Mouse (Mus musculus) heart, embryonic 11.5 days (tissue): ENCODE data around the gene Pde9a. TPM values are rescaled to one million over a fixed set of nuclear protein-coding genes. Genes with fewer than 3 reads are reported as not detected.
A peak's percentile ranks its signal among the peaks of the same experiment; 100 is the strongest.

ENCODE experiments used
- ATAC-seq: fragments of 200-750 bp; cut with Nextera tagmentation; replicated peaks from 2 replicates; pipeline ENCODE4 v1.8.0; 2017; ENCODE audit warnings: moderate library complexity; ENCODE audit not compliant: insufficient number of reproducible peaks, low FRiP score, low TSS enrichment
- H3K27ac ChIP-seq: fragments of 300-500 bp; sonication (generic); 2 replicates; pipeline ENCODE4 v1.5.1; 2014; ENCODE audit warnings: mild to moderate bottlenecking, low read depth, low read length
- H3K27me3 ChIP-seq: fragments of 300-500 bp; sonication (generic); 2 replicates; pipeline ENCODE4 v1.6.1; 2014; ENCODE audit warnings: mild to moderate bottlenecking, low read length, mixed read lengths; ENCODE audit not compliant: control insufficient read depth, insufficient read depth
- H3K36me3 ChIP-seq: fragments of 300-500 bp; sonication (generic); 2 replicates; pipeline ENCODE4 v1.6.1; 2014; ENCODE audit warnings: mild to moderate bottlenecking, low read length, moderate library complexity, mixed read lengths; ENCODE audit not compliant: control insufficient read depth, insufficient read depth
- H3K4me1 ChIP-seq: fragments of 300-500 bp; sonication (generic); 2 replicates; pipeline ENCODE4 v1.6.1; 2014; ENCODE audit warnings: low read length; ENCODE audit not compliant: control insufficient read depth, insufficient read depth
- H3K4me2 ChIP-seq: fragments of 300-500 bp; sonication (generic); 2 replicates; pipeline ENCODE4 v1.6.1; 2014; ENCODE audit warnings: mild to moderate bottlenecking, moderate library complexity
- H3K4me3 ChIP-seq: fragments of 300-500 bp; sonication (generic); 2 replicates; pipeline ENCODE4 v1.5.1; 2014; ENCODE audit warnings: low read depth, low read length
- H3K9ac ChIP-seq: fragments of 300-500 bp; sonication (generic); 2 replicates; pipeline ENCODE4 v1.6.1; 2014; ENCODE audit warnings: mild to moderate bottlenecking, low read depth, low read length, moderate library complexity
- H3K9me3 ChIP-seq: fragments of 300-500 bp; sonication (generic); replicated peaks from 2 replicates; pipeline ENCODE4 v1.6.1; 2016; ENCODE audit warnings: low read length; ENCODE audit not compliant: control insufficient read depth
- WGBS: fragments of 180-500 bp; shearing (Covaris S2); extraction: QIAGEN DNeasy Blood & Tissue Kit; methylation state at CpG from one replicate; pipeline ENCODE4 v1.1.7; 2014; ENCODE audit not compliant: insufficient replicate concordance; 5-methylcytosine and 5-hydroxymethylcytosine counted together
- polyA plus RNA-seq: library from polyadenylated mRNA; unstranded; fragments of >200 nt; fragmentation: Nextera tagmentation; extraction: Ambion mirVana; gene quantifications from 2 replicates; pipeline ENCODE4 v1.2.1, GENCODE M21; 2014

The Pde9a gene
- polyA plus RNA-seq, 1 experiment from 2014 or later = 7.1 TPM

DNA sequence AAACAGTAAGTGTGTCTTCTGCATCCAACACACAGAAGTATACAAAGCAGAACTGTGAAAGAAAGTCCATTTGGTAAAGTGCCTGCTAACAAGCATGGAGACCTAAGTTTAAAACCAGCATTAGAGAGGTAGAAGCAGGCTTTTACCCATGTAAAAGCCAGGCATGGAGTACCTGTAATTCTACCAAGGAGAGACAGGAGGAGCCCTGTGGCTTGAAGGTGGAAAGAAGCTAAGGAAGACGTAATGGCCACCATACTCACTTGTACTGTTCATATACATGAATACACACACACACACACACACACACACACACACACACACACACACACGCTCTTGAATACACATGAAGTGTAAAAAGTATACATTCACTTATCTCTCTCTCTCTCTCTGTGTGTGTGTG is 6.9 kb upstream of the Pde9a start:
- H3K27ac ChIP-seq = no peak overlapping the region
- no peaks in the 10 kb centered on the region for H3K9me3 ChIP-seq
- H3K27me3 ChIP-seq = no peaks in the 10 kb centered on the region
- H3K4me2 ChIP-seq = no peak overlapping the region
- no peaks in the 10 kb centered on the region for H3K36me3 ChIP-seq
- WGBS = 65% methylated on average over 2 of the region's 2 CpGs
- no peaks in the 10 kb centered on the region for H3K4me1 ChIP-seq
- ATAC-seq = no peak
- no peak overlapping the region for H3K4me3 ChIP-seq
- H3K9ac ChIP-seq = no peak overlapping the region

DNA sequence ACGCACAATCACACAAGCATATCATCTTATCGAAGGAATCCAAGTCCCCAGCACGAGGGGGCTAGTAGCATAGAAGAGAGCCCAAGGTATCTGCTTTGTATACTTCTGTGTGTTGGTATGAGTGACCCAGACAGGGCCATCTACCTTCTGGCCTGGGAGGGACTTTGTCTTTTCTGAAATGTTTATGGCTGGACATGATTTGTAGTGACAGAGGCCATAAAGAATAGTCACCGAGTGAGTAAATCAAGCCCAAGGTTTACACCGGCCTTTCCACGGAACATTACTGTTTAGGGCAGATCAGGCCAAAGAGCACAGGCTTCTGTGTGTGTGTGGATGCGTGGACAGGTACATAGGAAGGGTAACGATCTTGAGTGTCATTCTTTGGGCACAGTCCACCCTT is 6.1 kb upstream of the Pde9a start:
- whole genome bisulfite sequencing = 79% methylated on average over 8 of the region's 8 CpGs
- Histone ChIP-seq H3K9me3 (no peaks in the 10 kb centered on the region), H3K27me3 (no peaks in the 10 kb centered on the region), H3K4me2 (no peak overlapping the region), H3K4me1 (peaks cover 5% of the 10 kb centered on the region), H3K36me3 (no peaks in the 10 kb centered on the region), H3K4me3 (no peak overlapping the region), H3K27ac (no peak overlapping the region), H3K9ac (no peak overlapping the region)
- ATAC-seq = no peak

DNA sequence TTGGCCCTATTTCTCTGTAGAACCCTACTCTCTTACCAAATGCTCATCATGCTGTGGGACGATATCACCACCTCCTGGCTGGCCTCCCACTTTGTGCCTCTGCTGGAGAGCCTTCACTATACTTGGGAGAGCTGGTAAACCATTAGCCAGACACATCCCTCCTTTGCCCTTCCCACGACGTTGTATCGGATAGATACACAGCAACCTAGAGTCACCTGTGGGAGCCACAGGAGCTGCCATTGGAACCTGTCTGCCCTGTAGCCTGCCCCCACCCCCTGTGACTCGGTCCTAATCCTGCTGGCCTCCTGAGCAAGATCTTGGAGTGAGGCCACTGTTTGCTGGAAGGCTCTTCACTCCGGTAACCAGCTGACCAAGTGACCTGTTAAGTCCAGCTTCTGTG is 2.7 kb upstream of the Pde9a start:
- Histone ChIP-seq H3K27ac (no peak overlapping the region), H3K4me3 (no peak overlapping the region), H3K9ac (no peak overlapping the region), H3K9me3 (no peaks in the 10 kb centered on the region), H3K27me3 (peaks cover 10% of the 10 kb centered on the region), H3K4me2 (no peak overlapping the region), H3K36me3 (no peaks in the 10 kb centered on the region), H3K4me1 (peaks cover 12% of the 10 kb centered on the region)
- whole genome bisulfite sequencing = 78% methylated on average over 6 of the region's 6 CpGs
- no peak for ATAC-seq

DNA sequence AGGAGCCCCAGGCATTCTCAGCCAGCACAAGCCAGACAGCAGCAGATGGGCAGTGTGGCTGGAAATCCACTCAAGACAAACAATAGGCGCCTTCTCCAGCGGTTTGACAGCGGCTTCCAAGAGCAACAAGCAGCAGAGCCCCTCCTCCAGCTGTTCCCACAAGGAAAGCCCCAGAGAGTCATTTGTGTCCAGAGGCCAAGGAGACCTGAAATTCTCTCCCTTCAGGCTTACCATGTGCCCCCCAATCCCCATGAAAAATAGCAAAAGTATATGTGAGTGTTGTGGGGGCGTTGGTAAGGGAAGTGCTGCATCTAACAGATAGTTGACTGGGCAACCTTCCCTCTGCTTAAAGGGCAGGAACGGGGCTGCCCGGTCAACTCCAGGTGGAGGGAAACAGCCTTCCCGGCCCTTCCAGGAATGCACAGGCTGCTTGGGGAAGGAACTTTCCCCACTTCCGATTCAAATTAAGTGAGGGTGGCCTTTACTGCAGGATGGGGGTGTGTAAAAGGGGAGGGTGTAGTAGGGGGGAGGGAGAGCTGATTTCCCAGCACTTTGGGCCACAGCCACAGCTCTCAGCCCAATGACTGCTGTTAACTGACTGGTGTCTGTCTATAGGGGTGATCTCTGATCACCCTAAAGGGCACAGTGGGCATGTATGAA is 912 bp upstream of the Pde9a start:
- H3K9me3 ChIP-seq = no peaks in the 10 kb centered on the region
- no peak overlapping the region for H3K4me3 ChIP-seq
- peaks cover 12% of the 10 kb centered on the region for H3K4me1 ChIP-seq
- H3K4me2 ChIP-seq = peak overlapping the region; percentile 29; the same call in 1 of the 2 replicates
- no peaks in the 10 kb centered on the region for H3K36me3 ChIP-seq
- WGBS = 8% methylated on average over 8 of the region's 8 CpGs
- peak overlapping the region; percentile 22; the same call in 1 of the 2 replicates for H3K27ac ChIP-seq
- peaks cover 12% of the 10 kb centered on the region for H3K27me3 ChIP-seq
- H3K9ac ChIP-seq = no peak overlapping the region
- no peak for ATAC-seq

DNA sequence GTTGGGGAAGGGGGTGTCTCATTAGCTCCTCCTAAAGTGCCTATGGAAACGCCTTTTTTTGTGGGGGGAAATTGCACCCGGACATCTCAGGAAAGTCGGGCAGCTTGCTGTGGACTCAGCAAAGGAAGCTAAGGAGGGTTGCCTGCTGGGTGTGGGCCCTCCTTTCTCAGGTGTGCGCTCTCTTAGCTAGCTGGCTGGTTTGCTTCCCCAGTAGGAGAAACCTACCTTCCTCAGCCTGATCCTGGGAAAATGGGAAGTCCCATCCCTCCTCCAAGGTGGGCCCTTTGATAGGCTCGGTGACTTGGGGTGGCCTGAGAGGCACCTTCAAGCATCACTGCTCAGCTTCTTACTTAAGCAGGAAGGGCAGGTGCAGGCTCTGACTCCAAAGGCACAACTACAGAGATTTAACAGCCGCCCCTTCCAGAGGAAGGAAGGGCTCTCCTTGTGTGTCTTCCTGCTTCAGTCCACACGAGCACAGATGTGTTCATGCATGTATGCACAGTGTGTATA is 811 bp downstream of the Pde9a start:
- no peaks in the 10 kb centered on the region for H3K9me3 ChIP-seq
- ATAC-seq = no peak
- 18% methylated on average over 7 of the region's 7 CpGs for WGBS
- H3K4me1 ChIP-seq = peaks cover 21% of the 10 kb centered on the region
- peak overlapping the region; percentile 73 for H3K4me3 ChIP-seq
- peak overlapping the region; percentile 81 for H3K9ac ChIP-seq
- H3K4me2 ChIP-seq = peak overlapping the region; percentile 99
- H3K27me3 ChIP-seq = peaks cover 12% of the 10 kb centered on the region
- no peak overlapping the region for H3K27ac ChIP-seq
- H3K36me3 ChIP-seq = no peaks in the 10 kb centered on the region

DNA sequence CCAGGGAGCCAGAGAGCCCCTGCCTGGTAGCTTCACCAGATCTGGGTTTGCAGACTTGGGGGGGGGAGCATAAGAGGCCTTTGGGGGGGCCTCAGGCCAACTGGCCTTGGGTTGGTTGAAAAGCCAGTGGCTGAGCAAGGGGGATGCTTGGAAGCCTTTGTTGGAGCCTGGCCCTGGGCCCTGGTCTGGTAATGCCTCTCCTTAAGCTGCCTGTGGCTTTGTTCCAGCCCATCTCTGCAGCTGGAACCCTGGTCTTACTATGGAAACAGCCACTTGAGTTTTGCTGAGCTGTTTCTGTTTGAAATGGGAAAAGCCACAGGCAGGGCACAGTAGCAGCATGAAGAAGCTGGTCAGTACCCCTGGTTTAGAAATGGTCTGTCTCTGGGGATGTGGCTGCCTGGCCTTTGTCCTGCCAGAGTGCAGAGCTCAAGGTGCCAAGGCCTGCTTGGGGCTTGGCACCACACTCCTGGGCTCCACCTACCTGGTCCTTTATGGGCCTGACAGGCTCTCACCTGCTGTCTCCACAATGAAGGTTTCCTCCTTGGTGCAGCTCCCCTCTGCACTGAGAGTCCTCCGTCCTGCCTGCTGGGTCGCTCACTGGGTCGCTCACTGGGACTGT is 3.5 kb downstream of the Pde9a start:
- no peak overlapping the region for H3K4me3 ChIP-seq
- 98% methylated on average over 3 of the region's 3 CpGs for WGBS
- no peaks in the 10 kb centered on the region for H3K36me3 ChIP-seq
- no peak overlapping the region for H3K4me2 ChIP-seq
- no peak overlapping the region for H3K9ac ChIP-seq
- H3K27ac ChIP-seq = no peak overlapping the region
- no peak for ATAC-seq
- peaks cover 12% of the 10 kb centered on the region for H3K27me3 ChIP-seq
- no peaks in the 10 kb centered on the region for H3K9me3 ChIP-seq
- peaks cover 24% of the 10 kb centered on the region for H3K4me1 ChIP-seq

DNA sequence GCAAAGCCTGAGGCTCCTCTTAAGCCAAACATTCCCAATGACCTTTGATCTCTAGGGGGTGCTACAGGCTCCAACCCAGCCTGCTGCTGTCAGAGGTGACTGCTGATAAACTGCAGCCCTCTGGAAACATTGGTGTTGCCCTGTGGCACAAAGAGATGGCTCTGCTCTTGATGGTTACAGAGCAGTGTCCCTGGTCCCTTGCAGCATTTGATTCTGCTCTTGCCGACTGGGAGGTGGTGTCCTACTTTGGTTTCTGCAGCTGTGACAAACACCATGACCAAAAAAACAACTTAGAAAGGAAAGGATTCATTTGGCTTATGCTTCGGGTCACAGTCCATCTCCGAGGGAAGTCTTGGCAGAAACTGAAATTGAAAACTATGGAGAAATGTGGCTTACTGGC is 5.5 kb downstream of the Pde9a start:
- H3K9me3 ChIP-seq = no peaks in the 10 kb centered on the region
- peaks cover 12% of the 10 kb centered on the region for H3K27me3 ChIP-seq
- H3K36me3 ChIP-seq = no peaks in the 10 kb centered on the region
- H3K4me1 ChIP-seq = peaks cover 15% of the 10 kb centered on the region
- no peak overlapping the region for H3K27ac ChIP-seq
- 46% methylated on average over 3 of the region's 3 CpGs for WGBS
- no peak overlapping the region for H3K4me3 ChIP-seq
- no peak for ATAC-seq
- no peak overlapping the region for H3K9ac ChIP-seq
- H3K4me2 ChIP-seq = no peak overlapping the region

DNA sequence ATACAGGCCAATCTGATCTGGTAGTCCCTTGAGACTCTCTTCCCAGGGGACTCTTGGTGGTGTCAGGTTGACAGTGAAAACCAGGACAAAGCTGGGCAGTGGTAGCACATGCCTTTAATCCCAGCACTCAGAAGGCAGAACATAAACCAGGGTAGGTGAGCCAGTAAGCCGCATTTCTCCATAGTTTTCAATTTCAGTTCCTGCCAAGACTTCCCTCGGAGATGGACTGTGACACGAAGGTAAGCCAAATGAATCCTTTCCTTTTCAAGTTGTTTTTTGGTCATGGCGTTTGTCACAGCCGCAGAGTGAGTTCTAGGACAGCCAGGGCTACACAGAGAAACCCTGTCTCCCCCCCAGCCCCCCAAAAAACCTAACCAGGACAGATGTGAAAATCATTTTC is 6.0 kb downstream of the Pde9a start:
- H3K36me3 ChIP-seq = no peaks in the 10 kb centered on the region
- ATAC-seq = no peak
- 75% methylated on average over 5 of the region's 5 CpGs for WGBS
- no peak overlapping the region for H3K4me2 ChIP-seq
- peaks cover 6% of the 10 kb centered on the region for H3K27me3 ChIP-seq
- H3K9me3 ChIP-seq = no peaks in the 10 kb centered on the region
- no peak overlapping the region for H3K27ac ChIP-seq
- H3K4me1 ChIP-seq = peaks cover 15% of the 10 kb centered on the region
- no peak overlapping the region for H3K4me3 ChIP-seq
- no peak overlapping the region for H3K9ac ChIP-seq

DNA sequence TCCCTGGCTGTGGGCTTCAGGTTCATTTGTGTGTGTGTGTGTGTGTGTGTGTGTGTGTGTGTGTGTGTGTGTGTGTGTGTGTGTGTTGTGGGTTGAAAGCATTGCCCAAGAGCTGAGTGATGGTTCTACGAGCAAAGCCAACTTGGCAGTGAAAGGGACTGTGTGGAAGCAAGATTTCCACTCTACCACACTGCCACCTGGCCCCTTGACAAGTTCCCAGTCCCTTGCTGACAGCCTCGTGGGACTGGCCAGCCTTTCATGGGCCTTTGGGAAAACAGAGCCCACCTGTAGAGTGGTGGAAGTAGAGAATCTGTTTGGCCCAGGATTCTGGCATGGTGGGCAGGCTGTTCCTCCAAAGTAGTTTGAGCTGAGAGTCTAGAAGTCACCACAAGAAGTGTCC is 7.8 kb downstream of the Pde9a start:
- 84% methylated on average over 2 of the region's 2 CpGs for whole genome bisulfite sequencing
- Histone ChIP-seq H3K27me3 (no peaks in the 10 kb centered on the region), H3K9me3 (no peaks in the 10 kb centered on the region), H3K27ac (no peak overlapping the region), H3K9ac (no peak overlapping the region), H3K4me1 (peaks cover 15% of the 10 kb centered on the region), H3K4me2 (no peak overlapping the region), H3K36me3 (no peaks in the 10 kb centered on the region), H3K4me3 (no peak overlapping the region)
- no peak for ATAC-seq
